Mouse (Mus musculus): ENCODE measurements at regions not wholly inside any gene's neighbourhood (a gene's known extent, or its start where the extent isn't known, plus 50 kb on each side); places are given as distances from the start of the nearest gene placed in this dataset.

DNA sequence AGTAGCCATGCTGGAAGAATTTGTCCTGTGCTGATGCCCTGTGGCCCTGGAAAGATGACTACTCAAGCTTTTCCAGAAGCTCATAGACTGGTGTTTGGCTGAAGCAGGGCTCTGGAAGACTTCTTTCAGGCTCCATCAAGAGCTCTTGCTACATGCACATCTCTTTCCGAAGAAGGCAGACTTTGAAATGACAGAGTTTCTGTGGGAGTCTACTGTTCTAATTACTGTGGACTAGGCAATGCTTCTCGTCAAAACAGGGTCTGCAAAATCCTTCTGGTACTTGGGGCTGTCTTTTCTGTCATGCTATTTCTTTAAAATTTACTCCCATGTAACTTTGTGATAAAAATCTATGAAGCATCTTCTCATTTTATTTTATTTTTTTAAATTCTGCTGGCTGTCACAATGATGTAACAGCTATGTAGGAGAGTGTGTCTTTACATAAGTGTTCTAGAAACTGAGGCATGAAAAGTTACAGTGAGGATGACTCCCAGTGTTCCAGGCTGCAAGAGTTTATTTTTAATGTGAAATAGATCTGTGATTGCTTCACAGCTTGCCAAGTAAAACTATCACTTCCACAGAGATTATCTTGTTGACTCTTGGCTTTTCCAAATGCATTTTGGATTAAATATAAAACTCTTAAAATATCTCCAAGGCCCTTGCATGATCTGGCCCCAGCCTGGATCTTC is 244.9 kb upstream of the Nmur2 start:
- no peak for DNase-seq

DNA sequence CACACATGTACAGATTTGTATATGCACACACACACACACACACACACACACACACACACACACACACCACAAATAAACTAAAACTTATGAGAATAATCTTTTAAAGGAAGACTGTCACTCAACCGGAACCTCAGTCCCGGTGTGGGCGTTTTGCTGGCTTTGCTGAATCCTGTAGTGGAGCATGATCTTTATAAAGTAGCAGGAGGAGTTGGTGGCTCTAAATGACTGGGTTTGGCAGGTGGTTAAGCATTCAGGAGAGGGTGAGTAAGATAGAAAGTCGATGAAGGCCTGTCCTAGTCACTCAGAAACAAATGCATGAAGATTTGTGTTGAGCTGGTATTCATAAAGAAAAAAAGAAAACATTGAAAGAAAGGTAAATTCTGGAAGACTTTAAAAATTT is 240.4 kb upstream of the Nmur2 start:
- no peak for DNase-seq

GRCm38 (mm10) chr11:56280216-56280615 is 239.4 kb upstream of the Nmur2 start:
- no peak for DNase-seq

DNA sequence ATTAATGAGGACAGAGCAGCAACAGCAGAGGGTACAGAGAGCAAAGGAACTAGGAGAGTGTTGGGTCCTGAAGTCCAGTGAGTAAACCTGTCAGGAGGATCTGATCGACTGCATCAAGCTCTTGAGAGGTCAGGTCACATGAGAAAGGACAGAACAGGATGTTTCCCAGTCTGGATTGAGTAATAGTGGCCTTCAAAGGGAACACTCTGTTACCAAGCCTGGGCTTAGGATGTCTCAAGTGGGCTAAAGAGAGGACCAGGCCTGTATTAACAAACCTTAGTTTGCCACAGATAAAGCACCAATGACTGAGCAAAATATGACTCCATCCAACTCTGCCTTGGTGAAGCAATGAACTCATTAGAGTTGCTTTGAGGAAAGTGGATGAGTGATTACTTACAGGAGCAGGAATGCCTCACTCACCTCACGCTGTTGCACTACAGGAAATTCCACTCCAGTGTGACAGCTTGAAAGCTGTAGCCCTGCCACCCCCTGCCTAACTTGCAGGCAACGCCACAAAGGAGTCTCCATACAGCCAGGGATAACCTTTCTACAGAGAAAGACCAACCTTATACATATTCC is 229.2 kb upstream of the Nmur2 start:
- DNase-seq: no peak

DNA sequence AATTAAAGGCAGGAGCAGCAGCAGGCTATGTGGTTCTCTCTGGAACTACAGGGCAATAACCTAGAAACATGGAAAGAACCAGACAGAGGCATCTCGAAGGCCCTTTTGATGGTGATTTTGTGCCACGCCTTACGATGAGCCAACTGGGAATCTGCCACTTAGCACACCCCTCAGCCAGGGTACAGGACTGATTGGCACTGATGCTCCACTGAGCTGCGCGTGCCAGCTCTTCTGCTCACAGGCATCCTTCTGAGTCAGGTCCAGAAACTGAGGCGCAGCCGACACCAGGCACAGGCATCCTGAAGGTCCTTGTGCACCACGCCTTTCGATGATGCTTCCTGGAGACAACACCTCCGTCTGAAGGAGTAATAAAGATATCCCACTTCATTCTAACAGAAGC is 221.9 kb upstream of the Nmur2 start:
- no peak for DNase-seq

- no peak for DNase-seq
Measured at GRCm38 (mm10) chr11:56256356-56256755, 215.5 kb upstream of the Nmur2 start.

DNA sequence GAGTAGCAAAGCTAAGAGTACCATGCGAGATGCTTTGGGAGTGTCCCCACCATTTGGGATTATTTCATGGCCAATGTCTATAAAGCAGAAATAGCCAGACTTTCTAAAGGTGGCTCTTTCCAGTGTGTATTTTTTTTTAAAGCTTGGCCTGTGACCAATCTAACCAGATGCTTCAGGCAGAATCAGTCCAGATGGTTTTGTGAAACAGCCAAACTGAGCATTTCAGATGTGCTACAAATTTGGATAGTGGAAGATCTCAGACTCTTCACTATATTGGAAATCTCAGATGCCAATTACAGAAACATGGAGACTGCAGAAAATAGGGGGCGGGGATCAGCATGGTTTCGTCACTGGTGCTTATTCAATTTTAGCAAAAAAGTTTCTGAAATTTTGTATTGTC is 213.6 kb upstream of the Nmur2 start:
- DNase-seq: no peak

DNA sequence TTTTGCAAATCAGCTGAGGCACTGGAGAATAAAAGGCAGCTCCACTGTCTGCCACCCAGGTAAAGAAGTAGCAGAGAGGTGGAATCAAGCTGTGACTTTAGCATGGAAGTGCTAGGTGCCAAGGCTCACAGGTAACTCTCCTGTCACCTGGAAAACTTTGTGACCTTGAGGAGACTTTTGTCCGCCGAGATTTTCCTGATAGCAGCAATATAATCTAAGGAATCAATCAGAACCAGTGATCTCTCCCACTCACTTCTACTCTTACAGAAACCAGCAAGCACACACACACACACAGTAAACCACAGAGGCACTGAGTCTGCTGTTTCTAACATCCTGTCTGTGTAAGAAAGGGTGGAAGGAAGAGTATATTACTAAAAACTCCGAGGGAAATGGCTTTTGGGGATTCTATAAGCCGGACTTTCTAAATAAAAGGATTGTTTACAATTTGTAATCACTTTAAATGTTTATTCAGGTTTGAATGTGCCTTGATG is 206.6 kb upstream of the Nmur2 start:
- DNase-seq: no peak

GRCm38 (mm10) chr11:56246549-56247332 is 205.9 kb upstream of the Nmur2 start:
- DNase-seq: no peak

DNA sequence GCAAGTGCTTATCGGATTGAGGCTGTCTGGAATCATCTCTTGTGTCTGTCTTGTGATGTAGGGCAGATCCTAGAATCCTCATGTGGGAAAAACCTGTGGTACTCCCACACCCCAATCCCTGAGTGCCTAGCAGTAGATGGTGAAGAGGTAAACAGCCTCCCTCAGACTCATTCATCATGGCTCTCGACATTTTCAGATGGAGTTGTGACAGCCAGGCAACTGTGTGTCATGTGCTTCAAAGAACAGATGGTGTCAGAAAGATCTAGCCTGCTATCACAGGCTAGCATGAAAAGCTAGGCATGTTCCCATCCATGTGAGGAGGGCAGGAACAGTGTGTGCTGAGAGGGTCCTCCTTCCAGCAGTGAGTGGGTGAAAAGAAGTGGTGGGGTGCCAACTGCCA is 204.1 kb upstream of the Nmur2 start:
- DNase-seq: no peak

DNA sequence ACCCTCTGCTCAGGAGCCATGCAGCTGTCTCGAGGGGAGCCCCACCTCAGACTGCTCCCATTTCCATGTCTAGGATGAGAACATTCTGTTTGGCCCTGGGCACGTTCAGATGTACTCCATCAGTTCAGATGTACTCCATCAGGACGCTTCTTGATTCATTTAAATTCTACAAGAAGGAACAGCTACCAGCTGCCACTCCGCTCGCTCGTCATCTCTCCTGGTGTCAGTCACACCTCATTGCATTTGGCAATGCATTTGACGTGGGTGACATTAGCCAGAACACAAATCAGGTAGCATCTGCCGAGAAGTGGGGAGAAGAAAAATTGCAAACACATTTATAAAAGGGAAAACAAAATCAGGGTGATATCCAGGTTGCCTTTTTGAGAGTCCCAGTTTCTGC is 202.6 kb upstream of the Nmur2 start:
- peak; percentile 9 for DNase-seq

GRCm38 (mm10) chr11:56238745-56239144 is 197.9 kb upstream of the Nmur2 start:
- DNase-seq: no peak

DNA sequence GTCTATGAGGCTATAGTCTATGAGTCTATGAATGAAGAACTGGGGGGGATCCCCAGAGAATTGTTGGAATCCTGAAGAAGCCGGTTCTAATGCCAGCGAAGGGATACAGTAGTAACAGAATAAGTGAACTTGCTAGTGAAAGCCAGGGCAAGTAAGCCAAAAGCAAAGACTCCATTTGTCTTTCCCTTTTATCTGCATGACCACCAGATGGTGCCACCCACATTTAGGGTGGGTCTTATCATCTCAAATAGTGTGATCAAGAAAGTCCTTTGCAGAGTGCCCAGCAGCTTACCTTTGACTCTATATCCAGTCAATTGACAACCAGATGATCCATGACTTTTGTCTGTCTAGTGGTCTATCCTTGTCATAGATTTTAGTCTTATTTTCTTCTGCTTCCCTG is 184.2 kb upstream of the Nmur2 start:
- DNase-seq: peak; percentile 14

DNA sequence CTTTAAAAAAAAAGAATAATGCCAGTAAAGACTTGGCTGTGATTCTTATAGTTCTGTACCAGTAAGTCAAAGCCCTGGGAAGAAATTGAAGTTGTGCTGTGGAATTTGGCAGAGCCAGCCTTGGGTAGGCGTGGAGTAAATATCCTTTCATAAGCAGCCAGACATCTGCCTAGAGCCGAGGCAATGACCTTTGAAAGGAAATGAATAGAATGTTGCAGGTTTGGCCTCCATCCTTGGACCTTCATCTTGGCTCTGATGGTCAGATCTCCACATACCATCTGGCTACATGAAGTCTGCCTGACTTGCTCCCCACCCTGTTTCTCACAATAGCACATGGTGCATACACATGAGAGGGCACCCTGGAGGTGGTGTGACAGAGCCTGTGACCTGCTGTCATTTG is 174.9 kb upstream of the Nmur2 start:
- DNase-seq: no peak

GRCm38 (mm10) chr11:56201844-56202243 is 161.0 kb upstream of the Nmur2 start:
- no peak for DNase-seq

DNA sequence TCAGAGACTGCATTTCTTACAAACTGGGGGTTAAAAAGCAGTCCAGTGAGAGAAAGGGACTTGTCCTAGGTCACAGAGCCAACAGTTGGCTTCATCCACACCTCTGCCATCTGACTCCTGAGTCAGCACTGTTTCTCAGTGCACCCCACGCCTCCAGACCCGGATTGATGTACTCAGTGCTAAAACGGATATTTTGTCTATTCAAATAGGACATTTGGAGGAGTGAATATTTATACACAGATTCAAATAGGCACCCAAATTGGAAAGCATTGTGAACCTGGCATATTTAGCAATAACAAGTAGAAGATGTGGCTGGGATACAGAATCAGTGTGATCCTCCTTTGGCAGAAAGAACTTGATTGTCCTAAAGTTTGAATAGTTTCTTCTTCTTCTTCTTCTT is 154.5 kb upstream of the Nmur2 start:
- no peak for DNase-seq

- no peak for DNase-seq
Measured at GRCm38 (mm10) chr11:56193426-56193825, 152.6 kb upstream of the Nmur2 start.

- no peak for DNase-seq
Measured at GRCm38 (mm10) chr11:56173895-56174294, 133.1 kb upstream of the Nmur2 start.

DNA sequence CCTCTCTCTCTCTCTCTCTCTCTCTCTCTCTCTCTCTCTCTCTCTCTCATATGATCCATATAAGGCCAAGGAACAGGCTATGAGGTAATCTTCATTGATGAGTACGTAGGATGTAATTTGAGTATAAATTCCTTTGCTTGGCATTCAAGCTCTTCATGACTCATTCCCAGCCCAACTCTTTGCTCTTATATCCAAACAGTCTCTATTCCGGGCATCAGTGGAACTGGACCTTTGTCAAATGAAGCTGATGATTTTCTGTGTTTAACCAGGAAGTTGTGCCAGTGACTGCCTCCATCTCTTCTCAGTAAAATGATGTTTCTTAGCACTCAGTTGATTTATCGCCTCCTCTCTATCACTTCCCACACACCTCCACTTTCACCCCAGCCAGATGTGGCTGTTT is 132.4 kb upstream of the Nmur2 start:
- DNase-seq: no peak

DNA sequence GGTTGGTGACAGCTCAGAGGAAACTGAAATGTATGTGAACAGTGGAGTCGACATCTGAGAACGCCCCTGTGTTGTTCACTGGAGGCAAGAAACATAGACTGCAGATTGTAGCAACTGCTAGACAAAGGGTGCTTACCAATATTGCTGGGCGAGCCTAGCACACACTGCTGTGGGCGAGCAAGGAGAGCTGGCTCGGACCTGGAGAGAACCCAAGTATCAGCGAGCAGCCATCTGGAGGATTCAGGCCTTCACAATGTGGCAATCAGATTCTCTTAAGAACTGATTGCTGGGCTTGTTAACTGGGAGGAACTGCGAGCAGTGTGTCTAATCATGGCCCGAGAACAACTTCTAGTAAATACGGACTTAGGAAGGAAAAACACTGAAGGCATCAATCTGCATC is 128.8 kb upstream of the Nmur2 start:
- no peak for DNase-seq

GRCm38 (mm10) chr11:56166849-56167248 is 126.0 kb upstream of the Nmur2 start:
- no peak for DNase-seq

- DNase-seq: no peak
Measured at GRCm38 (mm10) chr11:56165759-56166158, 124.9 kb upstream of the Nmur2 start.

DNA sequence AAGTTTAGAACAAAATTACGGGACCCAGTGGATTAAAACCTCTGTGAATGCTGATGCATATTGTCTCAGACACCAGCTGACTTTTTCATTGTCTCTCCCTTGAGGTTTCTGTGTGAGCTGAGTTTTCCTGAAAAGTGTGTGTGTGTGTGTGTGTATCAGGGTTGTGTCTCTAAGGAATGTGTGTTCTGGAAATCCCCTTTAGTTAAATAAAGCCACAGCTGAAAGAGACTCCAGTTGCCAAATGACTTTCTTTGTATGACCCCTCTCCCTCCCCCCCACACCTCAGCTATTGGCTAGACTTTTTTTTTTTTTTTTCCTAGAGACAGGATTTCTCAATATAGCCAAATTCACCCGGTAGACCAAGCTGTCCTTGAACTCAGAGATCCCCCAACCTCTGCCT is 119.5 kb upstream of the Nmur2 start:
- DNase-seq: no peak

GRCm38 (mm10) chr11:56159412-56160074 is 118.7 kb upstream of the Nmur2 start:
- peak; percentile 56 for DNase-seq

Data from lung, postnatal 14 days (tissue).